Mouse (Mus musculus) layer of hippocampus, postnatal 10 days (tissue): ENCODE results near the gene Gm49336. TPM values are rescaled to one million over a fixed set of nuclear protein-coding genes. Genes with fewer than 3 reads are reported as not detected.

Experiments
- DNase-seq, 2 experiments: peaks; one replicate each; pipeline ENCODE4 v3.0.0; 2021; ENCODE audit warnings: low spot score in 2 of 2
- microRNA-seq, 2 experiments: library from miRNA; unstranded; fragments of <30 nt; microRNA quantifications; one replicate each; pipeline ENCODE4 v1.2.0; 2021
- total RNA-seq, 2 experiments: library from RNA; stranded (reverse); gene quantifications; 2 replicates each; pipeline ENCODE4 v1.2.3; 2021

The Gm49336 gene
- total RNA-seq, 2 experiments from 2014 or later, result 98.5 to 110 TPM

DNA sequence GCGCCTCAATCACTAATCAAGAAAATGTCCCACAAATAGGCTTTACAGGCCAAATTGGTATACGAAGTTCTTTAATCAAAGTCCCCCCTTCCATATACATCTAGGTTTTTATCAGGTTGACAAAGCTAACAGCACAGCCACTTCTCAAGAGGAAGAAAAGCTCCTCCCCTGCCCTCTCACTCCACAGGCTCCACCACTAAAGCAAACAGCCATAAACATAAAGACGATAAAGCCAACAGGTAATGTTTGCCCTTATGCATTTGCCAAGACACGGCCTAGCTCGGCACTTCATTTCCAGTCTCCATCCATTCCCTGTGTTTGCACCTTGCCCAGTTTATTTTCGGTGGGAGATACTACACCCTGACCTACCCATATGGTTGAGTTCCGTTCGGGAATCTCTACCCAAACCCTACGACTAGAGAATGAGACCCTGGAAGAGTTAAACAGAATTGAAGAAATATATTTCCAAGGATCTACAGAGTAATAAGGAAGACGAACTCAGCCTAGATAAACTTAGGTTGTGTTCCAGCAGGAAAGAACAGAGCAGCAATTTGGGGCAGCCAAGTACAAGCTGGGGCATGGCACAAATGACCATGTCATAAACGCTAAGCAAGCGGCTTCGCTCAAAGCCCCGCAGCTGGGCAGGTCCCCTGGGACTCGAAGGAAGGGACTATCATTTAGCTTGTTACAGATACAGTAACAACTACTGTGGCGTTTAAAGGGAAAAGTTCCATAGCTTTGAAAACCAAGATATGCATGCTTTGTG lies 80.3 kb downstream of the Gm49336 start:
- no peak for DNase-seq

DNA sequence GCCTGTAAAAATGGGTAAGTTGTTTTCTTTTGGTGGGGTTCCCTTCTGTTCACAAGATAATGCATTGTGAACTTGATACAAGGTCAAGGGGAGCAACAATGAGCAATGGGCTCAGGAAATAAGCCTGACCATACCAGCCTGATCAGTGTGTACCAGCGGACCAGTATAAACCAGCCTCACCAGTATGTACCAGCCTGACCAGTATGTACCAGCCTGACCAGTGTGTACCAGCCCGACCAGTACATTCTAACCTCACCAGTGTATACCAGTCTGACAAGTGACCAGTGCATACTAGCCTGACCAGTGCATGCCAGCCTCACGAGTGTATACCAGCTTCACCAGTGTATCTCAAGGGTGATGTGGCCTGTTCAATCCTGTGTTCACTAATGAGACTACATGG lies 87.9 kb downstream of the Gm49336 start:
- DNase-seq, result no peak

Small RNA genes lying within 50 kb of the gene (microRNA-seq; reads per million reads assigned to microRNA genes)
- gene Mir719, result 0 reads per million in 2 experiments

Other genes starting within 250 kb of the Gm49336 start
- 10 to 100 TPM; 61.5 to 72.0 TPM for gene Atp8a2, start 54.3 kb downstream of the Gm49336 start, total RNA-seq
- gene Nupl1, start 76 bp downstream of the Gm49336 start, total RNA-seq, result under 1 TPM; 0.16 TPM
- gene Mtmr6, start 13.7 kb upstream of the Gm49336 start, total RNA-seq, result 10 to 100 TPM; 89.7 to 98.9 TPM
- 10 to 100 TPM; 46.1 to 49.9 TPM for gene Amer2, start 121.8 kb upstream of the Gm49336 start, total RNA-seq